Mouse (Mus musculus) layer of hippocampus, adult 2 months (tissue): ENCODE measurements around the gene Pla2g1b. TPM values are rescaled to one million over a fixed set of nuclear protein-coding genes. Genes with fewer than 3 reads are reported as not detected.

Experiments
- DNase-seq, 2 experiments: peaks; one replicate each; pipeline ENCODE4 v3.0.0; 2022; ENCODE audit warnings: low spot score in 2 of 2
- H3K27ac ChIP-seq: fragments of 200-600 bp; 2 replicates; pipeline ENCODE4 v1.8.1; 2022
- H3K4me3 ChIP-seq: fragments of 200-600 bp; 2 replicates; pipeline ENCODE4 v1.8.1; 2022; ENCODE audit warnings: mild to moderate bottlenecking
- CTCF ChIP-seq: fragments of 200-600 bp; conservative IDR thresholded peaks from 2 replicates; pipeline ENCODE4 v1.8.1; 2022; ENCODE audit warnings: antibody characterized with exemption, mild to moderate bottlenecking, moderate library complexity
- total RNA-seq, 2 experiments: library from RNA; stranded (reverse); gene quantifications; 2 replicates each; pipeline ENCODE4 v1.2.3; 2021

Gene Pla2g1b
- total RNA-seq, 2 experiments from 2014 or later, result not detected

DNA sequence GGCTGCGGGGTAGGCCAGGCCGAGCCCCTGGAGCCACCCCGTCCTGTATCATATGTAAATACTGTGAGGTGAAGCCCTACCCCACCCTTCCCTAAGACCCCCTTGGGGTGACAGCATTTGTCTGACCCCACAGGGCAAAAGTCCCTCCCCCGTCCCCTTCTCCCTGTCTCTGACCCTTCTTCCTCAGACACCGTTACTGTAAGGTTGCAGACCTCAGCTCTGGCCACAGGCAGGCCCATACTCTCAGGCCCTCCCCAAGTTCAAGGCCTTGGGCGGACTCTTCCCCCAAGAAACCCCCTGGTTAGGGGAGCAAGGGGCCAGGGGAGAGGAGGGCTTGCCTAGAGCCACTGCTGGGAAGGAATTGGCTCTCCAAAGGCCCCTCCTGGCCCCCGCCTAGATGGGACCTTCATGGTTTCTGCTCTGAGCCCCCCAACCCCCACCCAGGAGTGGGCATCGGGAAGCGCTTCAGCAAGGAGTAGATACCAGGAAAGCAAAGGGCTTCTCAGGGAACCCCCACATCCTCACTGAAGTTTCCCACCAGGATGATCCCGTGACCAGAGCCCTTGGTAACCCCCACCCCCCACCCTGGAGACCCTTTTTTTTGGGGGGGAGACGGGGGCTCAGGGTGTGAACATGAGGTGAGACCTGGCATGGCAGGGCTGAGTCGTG is 11.5 kb upstream of the Pla2g1b start:
- DNase-seq, result no peak
- Histone ChIP-seq H3K4me3 (no peak overlapping the region), H3K27ac (no peak overlapping the region)
- TF ChIP-seq CTCF, result no peak

DNA sequence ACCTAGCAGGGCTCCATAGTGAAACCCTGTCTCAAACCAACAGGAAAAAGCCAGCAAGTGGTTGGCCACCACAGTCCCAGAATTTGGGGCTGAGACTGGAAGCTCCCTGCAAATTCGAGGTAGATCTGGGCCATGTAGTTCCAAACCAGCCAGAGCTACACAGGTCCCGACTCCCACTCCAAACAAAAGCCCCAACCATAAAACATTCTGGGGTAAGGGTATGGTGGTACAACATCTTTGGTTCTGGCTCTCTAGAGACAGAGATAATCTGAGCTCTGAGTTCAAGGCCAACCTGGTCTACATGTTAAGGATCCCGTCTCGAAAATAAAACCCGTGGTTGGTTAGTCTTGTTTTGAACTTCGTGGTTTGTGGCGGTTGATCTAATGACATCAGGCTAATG is 10.2 kb upstream of the Pla2g1b start:
- no peak for DNase-seq
- TF ChIP-seq CTCF, result no peak
- no peak overlapping the region for H3K4me3 ChIP-seq
- H3K27ac ChIP-seq, result no peak overlapping the region

DNA sequence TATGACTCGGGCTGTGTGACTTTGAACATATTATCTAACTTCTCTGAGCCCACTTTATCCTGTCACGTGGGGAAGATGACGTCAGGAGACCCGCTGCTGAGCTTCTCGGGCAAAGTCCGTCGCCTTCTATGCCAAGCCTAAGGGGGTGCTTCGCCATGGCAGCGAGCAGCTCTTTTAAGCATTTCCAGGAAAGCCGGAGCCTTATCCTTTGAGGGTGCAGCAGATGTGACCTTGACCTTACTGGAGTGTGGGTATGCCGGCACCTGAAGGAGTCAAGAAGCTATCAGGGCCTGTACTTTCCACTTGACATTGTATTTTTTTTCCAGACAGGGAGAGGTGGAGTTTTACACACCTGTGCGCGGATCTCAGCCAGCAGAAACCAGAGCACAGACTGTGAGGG is 7.1 kb upstream of the Pla2g1b start:
- Histone ChIP-seq H3K4me3 (no peak overlapping the region), H3K27ac (no peak overlapping the region)
- no peak for TF ChIP-seq CTCF
- no peak for DNase-seq

DNA sequence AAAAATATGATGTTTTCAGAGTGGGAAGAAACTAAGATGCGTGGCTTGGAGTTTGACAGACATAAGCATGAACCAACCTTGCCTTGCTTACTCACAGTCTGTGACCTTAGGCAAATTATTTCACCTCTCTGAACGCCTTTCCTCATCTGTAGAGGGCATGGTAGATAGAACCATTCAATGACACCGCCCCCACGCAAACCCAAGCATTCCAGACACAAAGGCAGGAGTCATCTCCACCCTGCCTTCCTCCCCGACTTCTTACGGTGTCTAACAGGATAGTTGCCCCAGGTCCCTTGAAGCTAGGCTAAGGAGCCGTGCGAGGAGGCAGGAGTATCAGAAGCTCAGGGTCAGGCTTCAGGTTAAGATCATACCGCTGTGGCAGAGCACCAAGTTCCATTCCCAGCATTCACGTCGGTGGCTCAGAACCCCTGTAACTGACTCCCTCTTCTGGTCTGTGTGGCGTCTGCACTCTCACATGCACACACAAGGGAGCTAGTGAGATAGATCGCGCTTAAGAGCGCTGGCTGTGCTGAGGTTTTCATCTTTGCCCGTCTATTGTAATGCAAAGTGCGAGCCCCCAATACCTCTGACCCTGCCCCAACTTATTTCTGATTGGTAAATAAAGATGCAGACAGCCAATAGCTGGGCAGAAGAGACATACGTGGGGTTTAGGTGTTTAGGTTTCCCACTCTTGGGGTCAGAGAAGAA is 1.5 kb upstream of the Pla2g1b start:
- H3K4me3 ChIP-seq, result no peak overlapping the region
- TF ChIP-seq CTCF, result no peak
- no peak for DNase-seq
- H3K27ac ChIP-seq, result no peak overlapping the region

DNA sequence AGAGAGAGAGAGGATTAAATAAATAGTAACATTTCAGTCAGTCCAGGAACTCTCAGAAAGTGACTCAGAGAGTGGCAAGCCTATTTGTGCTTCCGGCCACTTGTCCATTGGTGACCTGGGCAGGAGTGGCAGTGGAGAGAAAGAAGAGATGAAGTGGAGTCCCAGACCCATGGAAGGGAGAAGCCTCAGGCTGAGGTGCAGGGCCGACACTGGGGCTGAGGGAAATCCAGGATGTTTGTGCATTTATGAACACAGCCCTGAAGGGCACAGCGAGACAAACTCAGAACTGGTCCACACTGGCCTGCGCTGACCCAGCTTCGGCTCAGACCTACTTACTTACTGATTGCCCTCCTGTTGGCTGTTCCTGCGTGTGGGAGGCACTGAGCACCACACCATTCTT is 3.7 kb downstream of the Pla2g1b start:
- Histone ChIP-seq H3K27ac (no peak overlapping the region), H3K4me3 (no peak overlapping the region)
- TF ChIP-seq CTCF, result no peak
- DNase-seq, result no peak

DNA sequence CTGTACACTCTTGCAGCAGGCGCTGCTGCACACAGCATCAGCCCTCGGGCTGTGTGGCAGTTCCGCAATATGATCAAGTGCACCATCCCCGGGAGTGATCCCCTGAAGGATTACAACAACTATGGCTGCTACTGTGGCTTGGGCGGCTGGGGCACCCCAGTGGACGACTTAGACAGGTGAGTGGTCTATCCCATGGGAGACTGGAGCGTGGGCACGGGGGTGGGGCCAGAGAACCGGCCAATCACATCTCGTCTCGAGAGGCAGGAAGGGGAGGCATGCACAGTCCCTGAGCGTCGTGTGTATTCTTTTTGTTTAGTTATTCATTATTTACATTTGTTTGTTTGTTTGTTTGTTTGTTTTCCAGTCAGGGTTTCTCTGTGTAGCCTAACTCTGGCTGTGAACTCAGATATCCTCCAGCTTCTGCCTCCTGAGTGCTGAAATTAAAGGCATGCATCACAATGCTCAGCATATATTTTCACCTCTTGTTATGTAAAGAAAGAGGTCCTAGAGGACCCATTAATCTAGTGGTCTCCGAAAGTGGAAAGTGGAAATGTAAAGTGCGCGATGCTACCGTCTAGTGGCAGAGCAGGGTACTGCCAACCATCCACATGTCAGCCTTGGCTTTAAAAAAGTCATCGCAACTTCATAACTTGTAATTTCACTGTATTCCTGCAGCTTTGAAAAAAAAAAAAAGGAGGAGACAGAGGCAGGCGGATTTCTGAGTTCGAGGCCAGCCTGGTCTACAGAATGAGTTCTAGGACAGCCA is 4.9 kb downstream of the Pla2g1b start:
- TF ChIP-seq CTCF, result peak; percentile 94
- DNase-seq, result peak in 1 of 2 experiments; percentile 61
- Histone ChIP-seq H3K27ac (no peak overlapping the region), H3K4me3 (no peak overlapping the region)

DNA sequence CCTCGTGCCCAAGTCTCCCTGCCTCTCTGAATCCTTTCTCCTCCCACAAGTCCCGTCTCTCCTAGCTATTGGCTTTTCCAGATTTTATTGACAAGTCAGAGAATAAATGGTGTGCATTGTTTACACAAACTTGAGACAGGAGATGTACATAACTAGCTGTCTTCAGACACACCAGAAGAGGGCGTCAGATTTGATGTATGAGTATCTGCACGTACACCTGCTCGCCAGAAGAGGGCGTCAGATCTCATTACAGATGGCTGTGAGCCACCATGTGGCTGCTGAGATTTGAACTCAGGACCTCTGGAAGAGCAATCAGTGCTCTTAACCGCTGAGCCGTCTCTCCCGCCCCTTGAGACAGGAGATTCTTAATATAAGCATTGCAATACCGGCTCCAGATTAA is 7.1 kb downstream of the Pla2g1b start:
- no peak for DNase-seq
- Histone ChIP-seq H3K4me3 (no peak overlapping the region), H3K27ac (no peak overlapping the region)
- peak; percentile 58 for TF ChIP-seq CTCF

DNA sequence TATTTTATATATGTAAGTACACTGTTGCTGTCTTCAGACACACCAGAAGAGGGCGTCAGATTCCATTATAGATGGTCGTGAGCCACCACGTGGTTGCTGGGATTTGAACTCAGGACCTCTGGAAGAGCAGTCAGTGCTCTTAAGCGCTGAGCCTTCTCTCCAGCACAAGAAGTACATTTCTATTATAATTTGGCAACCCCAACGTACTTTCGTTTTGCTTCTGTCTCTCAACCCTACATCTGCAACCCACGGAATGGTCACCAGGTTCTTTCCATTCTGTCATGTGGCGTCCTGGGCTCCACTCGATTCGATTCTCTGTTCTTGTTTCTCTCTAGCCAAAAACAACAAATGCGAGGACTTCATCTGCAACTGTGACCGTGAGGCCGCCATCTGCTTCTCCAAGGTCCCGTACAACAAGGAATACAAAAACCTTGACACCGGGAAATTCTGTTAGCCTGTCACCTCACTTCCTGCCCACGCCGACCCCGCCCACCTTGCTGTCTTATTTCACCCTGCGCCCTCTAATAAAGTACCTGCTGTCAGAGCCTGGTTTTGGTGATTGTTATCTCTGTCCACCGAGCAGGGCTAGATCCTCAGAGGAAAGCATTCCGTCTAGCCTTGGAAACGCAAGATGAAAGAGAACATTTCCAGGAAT is 8.2 kb downstream of the Pla2g1b start:
- Histone ChIP-seq H3K27ac (no peak overlapping the region), H3K4me3 (no peak overlapping the region)
- DNase-seq, result no peak
- peak; percentile 33; the same call in 1 of the 2 replicates for TF ChIP-seq CTCF

DNA sequence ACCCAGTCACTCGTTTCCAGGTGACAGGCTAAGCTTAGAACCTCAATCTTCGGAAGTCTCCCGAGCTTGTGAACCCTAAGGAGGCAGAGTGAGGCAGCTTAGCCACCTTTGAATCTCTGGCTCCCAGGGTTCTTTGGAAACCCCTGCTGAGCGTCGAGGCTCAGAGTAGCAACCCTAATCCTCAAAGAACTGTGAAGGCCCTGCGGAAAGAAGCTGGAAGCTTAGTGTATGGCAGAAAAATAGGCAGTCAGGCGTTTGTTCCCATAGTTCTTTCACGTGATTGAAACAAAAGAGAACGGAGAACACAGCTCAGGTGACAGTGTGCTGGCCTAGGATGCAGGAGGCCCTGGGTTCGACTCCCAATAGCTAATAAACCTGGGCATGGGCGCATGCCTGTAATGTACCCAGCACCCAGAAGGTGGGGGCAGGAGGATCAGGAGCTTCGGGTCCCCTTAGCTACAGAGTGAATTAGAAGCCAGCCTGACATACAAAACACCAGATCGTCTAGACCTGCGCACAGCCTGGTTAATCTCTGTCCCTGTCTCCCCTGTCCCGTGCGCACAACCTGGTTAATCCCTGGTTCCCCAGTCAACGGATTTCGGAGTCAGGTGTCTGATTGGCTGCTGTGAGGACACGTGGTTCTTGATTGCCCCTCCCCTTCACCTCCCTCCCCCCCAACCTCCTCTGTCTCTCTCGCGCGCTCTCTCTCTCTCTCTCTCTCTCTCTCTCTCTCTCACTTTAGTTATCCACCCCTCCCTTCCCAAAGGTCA is 9.5 kb downstream of the Pla2g1b start:
- peak overlapping the region; percentile 43 for H3K4me3 ChIP-seq
- no peak for TF ChIP-seq CTCF
- peak in 1 of 2 experiments; percentile 50 for DNase-seq
- H3K27ac ChIP-seq, result peak overlapping the region; percentile 88

DNA sequence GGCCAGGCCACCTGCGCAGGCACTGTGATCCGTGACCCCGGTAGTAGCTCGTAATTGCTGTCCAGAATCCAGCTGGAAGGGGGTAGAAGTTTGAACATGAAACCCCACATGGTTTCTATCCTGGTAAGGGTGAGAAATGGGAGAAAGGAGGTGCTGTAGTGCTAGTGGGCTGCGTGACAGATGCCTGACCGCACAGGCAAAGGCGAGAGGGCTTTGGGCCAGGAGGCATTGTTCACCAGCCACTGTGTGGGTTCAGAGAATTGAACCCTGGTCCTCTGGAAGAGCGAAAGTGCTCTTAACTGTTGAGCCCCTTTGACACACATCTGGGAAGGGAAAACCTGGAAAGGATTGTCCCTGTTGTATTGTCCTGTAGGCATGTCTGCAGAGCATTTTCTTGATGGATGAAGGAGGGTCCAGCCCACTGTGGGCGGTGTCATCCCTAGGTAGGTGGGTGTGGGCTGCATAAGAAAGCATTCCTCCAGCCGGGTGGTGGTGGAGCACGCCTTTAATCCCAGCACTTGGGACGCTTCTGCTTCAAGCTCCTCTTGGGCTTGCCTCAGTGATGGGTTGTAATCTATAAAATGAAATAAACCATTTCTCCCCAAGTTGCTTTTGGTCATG is 10.2 kb downstream of the Pla2g1b start:
- TF ChIP-seq CTCF, result no peak
- Histone ChIP-seq H3K27ac (0 out of 2 replicates have a peak overlapping the region, but pooled peaks have one; percentile 57), H3K4me3 (peak overlapping the region; percentile 43; the same call in 1 of the 2 replicates)

DNA sequence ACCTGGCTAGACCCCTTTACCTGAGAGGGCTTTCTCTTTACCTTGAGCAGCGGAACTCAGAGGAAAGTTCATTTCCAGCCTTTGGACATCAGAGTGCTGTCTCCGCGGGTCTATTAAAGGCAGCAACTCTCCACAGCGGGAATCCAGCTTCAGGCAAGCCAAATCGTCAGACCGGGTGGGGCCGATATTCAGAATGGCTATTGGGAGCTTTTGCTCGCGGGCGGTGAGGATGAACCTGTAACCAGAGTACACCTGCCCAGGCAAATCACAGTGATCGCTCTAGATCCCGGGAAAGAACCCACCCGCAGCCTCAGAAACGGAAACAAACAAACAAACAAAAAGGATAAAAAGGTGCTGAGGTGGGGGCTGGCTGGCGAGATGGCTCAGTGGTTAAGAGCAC is 13.5 kb downstream of the Pla2g1b start:
- no peak for TF ChIP-seq CTCF
- Histone ChIP-seq H3K4me3 (no peak overlapping the region), H3K27ac (no peak overlapping the region)
- no peak for DNase-seq

More for the DNA sequence above, 10.2 kb downstream of the Pla2g1b start:
- no peak for DNase-seq

DNA sequence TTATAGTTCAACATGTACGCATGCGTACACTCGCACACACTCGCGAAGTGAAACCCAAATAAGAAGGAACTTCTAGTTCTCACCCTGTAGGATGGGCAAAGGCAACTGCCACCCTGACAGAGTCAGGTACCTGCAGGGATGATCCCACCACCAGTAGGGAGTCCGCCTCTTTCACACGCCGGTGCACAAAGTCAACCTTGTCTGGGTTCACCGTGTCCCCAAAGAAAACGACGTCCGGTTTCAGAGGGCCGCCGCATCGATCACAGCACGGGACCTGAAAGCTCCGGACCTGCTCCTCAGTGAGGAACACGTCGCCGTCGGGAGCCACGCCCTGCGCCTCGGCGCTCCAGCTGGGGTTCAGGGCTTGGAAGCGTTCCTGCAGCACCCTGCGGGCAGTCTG is 14.0 kb downstream of the Pla2g1b start:
- no peak for DNase-seq
- H3K4me3 ChIP-seq, result peak overlapping the region; percentile 27; the same call in 1 of the 2 replicates
- H3K27ac ChIP-seq, result peak overlapping the region; percentile 23; the same call in 1 of the 2 replicates
- no peak for TF ChIP-seq CTCF
